Mouse (Mus musculus): ENCODE data around the gene Tex12. TPM values are rescaled to one million over a fixed set of nuclear protein-coding genes. Genes with fewer than 3 reads are reported as not detected.
A peak's percentile ranks its signal among the peaks of the same experiment; 100 is the strongest.

The Tex12 gene
- total RNA-seq (2014; rRNA removed) (0.20 and 0.55 TPM in 2 replicates), polyA plus RNA-seq (2012; rRNA removed) (0.16 TPM in 1 of 2 replicates, not detected in the other)

- TF ChIP-seq CTCF (IDR thresholded peaks at IDR 0.05; ENCODE audit: low read depth, low read length) (no peak), POLR2A (IDR thresholded peaks at IDR 0.05; ENCODE audit: extremely low read depth, insufficient read depth, low read length) (no peak)
- peaks cover 7% of the 10 kb centered on the region; the same call in 1 of the 2 replicates for H3K4me1 ChIP-seq (ENCODE audit: control insufficient read depth, insufficient read depth, low read length)
- no peak for DNase-seq (ENCODE audit: extremely low read depth, low read depth, low spot score)
- H3K27me3 ChIP-seq (ENCODE audit: control insufficient read depth, insufficient read depth, low read length) = no peaks in the 10 kb centered on the region
- no peaks in the 10 kb centered on the region for H3K36me3 ChIP-seq (ENCODE audit: control insufficient read depth, insufficient read depth, low read length)
- peak within 1 kb of the TSS; percentile 20 for H3K9ac ChIP-seq (ENCODE audit: low read depth, low read length)
- peak within 1 kb of the TSS; percentile 20; the same call in 1 of the 2 replicates for H3K4me3 ChIP-seq (ENCODE audit: insufficient read depth, low read depth, low read length)
- peak within 1 kb of the TSS; percentile 87 for H3K27ac ChIP-seq (replicated peaks; ENCODE audit: insufficient read depth, low read depth, low read length)
- H3K79me2 ChIP-seq (ENCODE audit: control insufficient read depth, insufficient read depth, low read length) = no peaks in the 10 kb centered on the region
- 79% methylated on average over 38 of the region's 38 CpGs for WGBS
Observed at GRCm38 (mm10) chr9:50561145-50561917, at the start of gene Tex12. Tex12 (minus strand) TSS chr9:50561325.

DNA sequence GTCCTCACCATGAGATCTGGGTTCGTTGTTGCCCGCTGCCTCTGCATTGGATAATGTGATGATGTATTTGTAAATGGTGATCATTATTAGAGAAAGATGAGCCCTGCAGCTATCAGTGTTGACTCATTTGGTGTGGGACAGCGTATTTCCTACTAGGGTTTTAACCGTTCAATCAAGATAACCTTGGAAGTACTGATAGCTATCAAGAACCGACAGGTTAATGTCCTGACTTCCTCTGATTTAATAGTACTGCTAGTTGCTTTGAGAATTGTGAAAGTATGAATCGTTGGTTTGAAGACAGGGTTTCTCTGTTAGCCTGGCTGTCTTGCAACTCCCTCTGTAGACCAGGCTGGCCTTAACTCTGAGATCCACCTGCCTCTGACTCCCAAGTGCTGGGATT lies 43.2 kb upstream of the Tex12 start:
- peaks cover 24% of the 10 kb centered on the region for H3K36me3 ChIP-seq (ENCODE audit: control insufficient read depth, insufficient read depth, low read length)
- DNase-seq (ENCODE audit: extremely low read depth, low read depth, low spot score) = peak; percentile 59

DNA sequence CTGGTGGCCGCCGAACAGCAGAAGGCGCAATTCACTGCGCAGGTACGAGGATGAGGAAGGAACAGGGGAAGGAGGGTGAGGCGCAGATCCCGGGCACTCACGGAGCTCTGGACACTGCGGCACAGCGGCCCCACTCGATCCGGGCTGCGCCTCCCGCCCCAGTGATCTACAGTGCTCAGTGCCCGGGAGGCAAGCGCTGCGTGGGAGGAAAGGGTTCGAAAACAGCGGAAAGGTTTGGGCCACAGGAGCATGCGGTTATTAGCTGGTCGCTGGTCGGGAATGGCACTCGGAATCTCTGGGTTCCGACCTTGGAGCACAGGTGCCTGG lies 42.8 kb upstream of the Tex12 start:
- TF ChIP-seq POLR2A (IDR thresholded peaks at IDR 0.05; ENCODE audit: extremely low read depth, insufficient read depth, low read length) = no peak
- no peak for TF ChIP-seq CTCF (IDR thresholded peaks at IDR 0.05; ENCODE audit: low read depth, low read length)
- under 1% methylated on average over 24 of the region's 24 CpGs for WGBS
- DNase-seq (ENCODE audit: extremely low read depth, low read depth, low spot score) = no peak
- Histone ChIP-seq H3K4me1 (ENCODE audit: control insufficient read depth, insufficient read depth, low read length) (peaks cover 6% of the 10 kb centered on the region), H3K27ac (replicated peaks; ENCODE audit: insufficient read depth, low read depth, low read length) (peak overlapping the region; percentile 68), H3K27me3 (ENCODE audit: control insufficient read depth, insufficient read depth, low read length) (no peaks in the 10 kb centered on the region), H3K36me3 (ENCODE audit: control insufficient read depth, insufficient read depth, low read length) (peaks cover 24% of the 10 kb centered on the region), H3K9ac (ENCODE audit: low read depth, low read length) (peak overlapping the region; percentile 92), H3K79me2 (ENCODE audit: control insufficient read depth, insufficient read depth, low read length) (peaks cover 8% of the 10 kb centered on the region; the same call in 1 of the 2 replicates), H3K4me3 (ENCODE audit: insufficient read depth, low read depth, low read length) (peak overlapping the region; percentile 78)

More for the DNA sequence above, 43.2 kb upstream of the Tex12 start:
- no peaks in the 10 kb centered on the region for H3K27me3 ChIP-seq (ENCODE audit: control insufficient read depth, insufficient read depth, low read length)
- H3K79me2 ChIP-seq (ENCODE audit: control insufficient read depth, insufficient read depth, low read length) = peaks cover 8% of the 10 kb centered on the region; the same call in 1 of the 2 replicates
- no peak for TF ChIP-seq CTCF (IDR thresholded peaks at IDR 0.05; ENCODE audit: low read depth, low read length)
- no peak for TF ChIP-seq POLR2A (IDR thresholded peaks at IDR 0.05; ENCODE audit: extremely low read depth, insufficient read depth, low read length)
- peaks cover 6% of the 10 kb centered on the region for H3K4me1 ChIP-seq (ENCODE audit: control insufficient read depth, insufficient read depth, low read length)
- peak overlapping the region; percentile 68 for H3K27ac ChIP-seq (replicated peaks; ENCODE audit: insufficient read depth, low read depth, low read length)
- H3K9ac ChIP-seq (ENCODE audit: low read depth, low read length) = peak overlapping the region; percentile 92
- peak overlapping the region; percentile 78 for H3K4me3 ChIP-seq (ENCODE audit: insufficient read depth, low read depth, low read length)
- WGBS = under 1% methylated on average over 6 of the region's 6 CpGs

DNA sequence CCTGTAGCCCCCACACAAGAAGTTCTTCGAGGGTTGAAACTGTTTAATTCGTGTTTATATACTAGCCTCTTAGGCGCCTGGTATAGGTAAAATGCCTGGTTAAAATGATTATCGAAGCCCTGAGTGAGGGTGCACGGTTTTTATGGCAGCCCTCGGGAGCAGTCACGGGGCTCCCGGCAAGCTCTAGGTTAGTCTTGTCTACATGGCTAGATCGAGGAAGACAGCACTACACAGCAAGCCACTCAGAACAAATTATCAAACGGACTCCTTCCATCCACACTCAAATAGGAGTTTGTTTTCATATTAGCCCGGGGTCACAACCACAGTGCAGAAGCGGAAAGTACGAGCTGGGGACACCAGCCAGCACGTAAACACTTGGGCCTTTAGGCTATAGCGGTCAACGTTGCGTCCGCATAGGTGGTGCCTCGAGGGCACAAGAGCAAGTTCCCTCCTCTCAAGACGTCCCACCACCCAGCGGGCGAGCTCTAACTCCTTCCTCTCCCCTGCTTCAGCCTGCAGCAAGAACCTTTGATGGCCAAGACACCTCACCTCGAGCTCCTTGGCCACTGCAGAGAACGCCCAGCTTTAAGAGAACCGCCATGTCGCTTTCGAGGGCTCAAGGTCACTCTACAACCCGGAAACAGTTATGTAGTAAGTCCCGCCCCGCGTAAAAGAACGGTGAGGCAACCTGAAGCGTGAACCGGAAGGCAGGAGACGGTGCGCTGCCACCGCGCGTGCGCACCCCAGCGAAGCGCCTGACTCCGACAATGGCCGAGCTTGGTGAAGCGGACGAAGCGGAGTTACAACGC lies 42.3 kb upstream of the Tex12 start, which contains the start of the genes Sdhd and Timm8b:
Gene Sdhd (minus strand): TSS at position 624 of the 809 bp plus-strand sequence.
Gene Timm8b (plus strand): TSS at position 722 of the 809 bp plus-strand sequence.
- Histone ChIP-seq H3K4me1 (ENCODE audit: control insufficient read depth, insufficient read depth, low read length) (peaks cover 6% of the 10 kb centered on the region), H3K4me3 (ENCODE audit: insufficient read depth, low read depth, low read length) (peak within 1 kb of the TSS; percentile 78), H3K27ac (replicated peaks; ENCODE audit: insufficient read depth, low read depth, low read length) (peak within 1 kb of the TSS; percentile 81), H3K27me3 (ENCODE audit: control insufficient read depth, insufficient read depth, low read length) (no peaks in the 10 kb centered on the region), H3K36me3 (ENCODE audit: control insufficient read depth, insufficient read depth, low read length) (peaks cover 24% of the 10 kb centered on the region), H3K9ac (ENCODE audit: low read depth, low read length) (peak within 1 kb of the TSS; percentile 92), H3K79me2 (ENCODE audit: control insufficient read depth, insufficient read depth, low read length) (peaks cover 8% of the 10 kb centered on the region; the same call in 1 of the 2 replicates)
- DNase-seq (ENCODE audit: extremely low read depth, low read depth, low spot score) = peak; percentile 93
- TF ChIP-seq POLR2A (IDR thresholded peaks at IDR 0.05; ENCODE audit: extremely low read depth, insufficient read depth, low read length) = peak; percentile 87
- TF ChIP-seq CTCF (IDR thresholded peaks at IDR 0.05; ENCODE audit: low read depth, low read length) = no peak
- under 1% methylated on average over 48 of the region's 48 CpGs for WGBS

GRCm38 (mm10) chr9:50602055-50602845 lies 41.1 kb upstream of the Tex12 start:
- peaks cover 8% of the 10 kb centered on the region; the same call in 1 of the 2 replicates for H3K79me2 ChIP-seq (ENCODE audit: control insufficient read depth, insufficient read depth, low read length)
- H3K36me3 ChIP-seq (ENCODE audit: control insufficient read depth, insufficient read depth, low read length) = peaks cover 31% of the 10 kb centered on the region
- peak; percentile 82 for DNase-seq (ENCODE audit: extremely low read depth, low read depth, low spot score)
- H3K4me1 ChIP-seq (ENCODE audit: control insufficient read depth, insufficient read depth, low read length) = peaks cover 6% of the 10 kb centered on the region
- 27% methylated on average over 7 of the region's 7 CpGs for WGBS
- H3K27me3 ChIP-seq (ENCODE audit: control insufficient read depth, insufficient read depth, low read length) = no peaks in the 10 kb centered on the region
- H3K9ac ChIP-seq (ENCODE audit: low read depth, low read length) = peak overlapping the region; percentile 63
- H3K4me3 ChIP-seq (ENCODE audit: insufficient read depth, low read depth, low read length) = peak overlapping the region; percentile 78
- peak overlapping the region; percentile 81 for H3K27ac ChIP-seq (replicated peaks; ENCODE audit: insufficient read depth, low read depth, low read length)
- TF ChIP-seq POLR2A (IDR thresholded peaks at IDR 0.05; ENCODE audit: extremely low read depth, insufficient read depth, low read length) (no peak), CTCF (IDR thresholded peaks at IDR 0.05; ENCODE audit: low read depth, low read length) (no peak)
